Mouse (Mus musculus) testis, adult 2 months (tissue): ENCODE measurements around the gene Txlna.
A peak's percentile ranks its signal among the peaks of the same experiment; 100 is the strongest.

Source experiments
- CTCF ChIP-seq: fragments of 200-500 bp; IDR thresholded peaks from 2 replicates; pipeline ENCODE4 v1.5.1; 2012; ENCODE audit warnings: low read depth, mild to moderate bottlenecking, inconsistent platforms, low read length, moderate library complexity; ENCODE audit not compliant: control insufficient read depth, insufficient read depth, insufficient replicate concordance
- POLR2A ChIP-seq: fragments of 200-500 bp; IDR thresholded peaks from 2 replicates; pipeline ENCODE4 v1.6.1; 2012; ENCODE audit warnings: low read depth, mild to moderate bottlenecking, inconsistent platforms, low read length, moderate library complexity; ENCODE audit not compliant: control insufficient read depth

- TF ChIP-seq CTCF (peak; percentile 49; the same call in 1 of the 2 replicates), POLR2A (no peak)
Measured at GRCm38 (mm10) chr4:129576863-129577491, 63.9 kb downstream of the Txlna start.
